Mouse (Mus musculus) stomach, embryonic 14.5 days (tissue): ENCODE data around the gene Setd1a. TPM values are rescaled to one million over a fixed set of nuclear protein-coding genes. Genes with fewer than 3 reads are reported as not detected.

Source experiments
- ATAC-seq: fragments of 200-750 bp; cut with Nextera tagmentation; 2 replicates; pipeline ENCODE4 v1.8.0; 2017; ENCODE audit warnings: low read depth, moderate TSS enrichment; ENCODE audit not compliant: insufficient number of reproducible peaks, insufficient read depth, low FRiP score
- H3K27ac ChIP-seq: fragments of 300-500 bp; sonication (generic); 2 replicates; pipeline ENCODE4 v1.5.1; 2014; ENCODE audit warnings: mild to moderate bottlenecking, low read length, moderate library complexity, mixed read lengths
- H3K27me3 ChIP-seq: fragments of 300-500 bp; sonication (generic); 2 replicates; pipeline ENCODE4 v1.6.1; 2014; ENCODE audit warnings: low read length, control low read depth, mixed read lengths; ENCODE audit not compliant: control insufficient read depth, insufficient read depth
- H3K36me3 ChIP-seq: fragments of 300-500 bp; sonication (generic); 2 replicates; pipeline ENCODE4 v1.6.1; 2014; ENCODE audit warnings: mild to moderate bottlenecking, control low read depth, low read length, moderate library complexity, mixed read lengths; ENCODE audit not compliant: control insufficient read depth, insufficient read depth
- H3K4me1 ChIP-seq: fragments of 300-500 bp; sonication (generic); 2 replicates; pipeline ENCODE4 v1.6.1; 2014; ENCODE audit warnings: low read length, control low read depth, mixed read lengths; ENCODE audit not compliant: control insufficient read depth, insufficient read depth
- H3K4me2 ChIP-seq: fragments of 300-500 bp; sonication (generic); replicated peaks from 2 replicates; pipeline ENCODE4 v1.6.1; 2014; ENCODE audit warnings: low read depth, low read length, control low read depth
- H3K4me3 ChIP-seq: fragments of 300-500 bp; sonication (generic); 2 replicates; pipeline ENCODE4 v1.5.1; 2014; ENCODE audit warnings: low read depth, low read length, control low read depth
- H3K9ac ChIP-seq: fragments of 300-500 bp; sonication (generic); replicated peaks from 2 replicates; pipeline ENCODE4 v1.6.1; 2014; ENCODE audit warnings: low read depth, mild to moderate bottlenecking, control low read depth, low read length, moderate library complexity, mixed read lengths
- H3K9me3 ChIP-seq: fragments of 300-500 bp; sonication (generic); 2 replicates; pipeline ENCODE4 v1.6.1; 2016; ENCODE audit warnings: low read depth, low read length, control low read depth; ENCODE audit not compliant: control insufficient read depth
- WGBS: fragments of 180-500 bp; shearing (Covaris S2); extraction: QIAGEN DNeasy Blood & Tissue Kit; methylation state at CpG from one replicate; pipeline ENCODE4 v1.1.7; 2014; 5-methylcytosine and 5-hydroxymethylcytosine counted together
- polyA plus RNA-seq: library from polyadenylated mRNA; unstranded; fragments of >200 nt; fragmentation: Nextera tagmentation; extraction: Ambion mirVana; gene quantifications from 2 replicates; pipeline ENCODE4 v1.2.1, GENCODE M21; 2014

Gene Setd1a
- polyA plus RNA-seq, 1 experiment from 2014 or later, result 31.2 TPM

GRCm38 (mm10) chr7:127810650-127811049 lies 34.2 kb downstream of the Setd1a start:
- Histone ChIP-seq H3K9me3 (no peaks in the 10 kb centered on the region), H3K36me3 (no peaks in the 10 kb centered on the region; the same call in none of the 2 replicates), H3K4me3 (no peak overlapping the region), H3K27ac (no peak overlapping the region), H3K4me1 (no peaks in the 10 kb centered on the region), H3K4me2 (no peak overlapping the region), H3K9ac (no peak overlapping the region), H3K27me3 (no peaks in the 10 kb centered on the region)
- ATAC-seq, result no peak
- WGBS, result 75% methylated on average over 10 of the region's 10 CpGs

DNA sequence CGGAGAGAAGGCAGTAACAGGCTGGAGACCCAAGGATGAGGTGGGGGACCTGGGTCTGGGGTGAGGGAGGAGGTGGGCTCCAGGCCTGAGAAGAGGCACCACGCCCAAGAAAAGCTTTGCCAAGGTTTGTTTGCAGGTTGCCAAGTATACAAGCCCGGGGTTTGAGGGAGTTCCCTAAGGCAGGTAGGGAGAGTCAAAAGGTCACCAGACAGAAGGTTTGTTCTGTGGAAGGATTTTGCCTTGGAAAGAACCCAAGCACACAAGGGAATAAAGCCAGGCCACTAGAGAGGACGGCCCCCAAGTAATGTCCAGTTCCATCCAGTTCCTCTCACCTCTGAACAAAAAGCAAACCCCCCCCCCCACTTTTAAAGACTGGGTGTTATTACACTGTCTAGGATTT lies 34.8 kb downstream of the Setd1a start:
- Histone ChIP-seq H3K9ac (no peak overlapping the region), H3K4me2 (no peak overlapping the region), H3K4me3 (no peak overlapping the region), H3K36me3 (no peaks in the 10 kb centered on the region; the same call in none of the 2 replicates), H3K4me1 (no peaks in the 10 kb centered on the region), H3K9me3 (no peaks in the 10 kb centered on the region), H3K27me3 (no peaks in the 10 kb centered on the region), H3K27ac (no peak overlapping the region)
- WGBS, result 79% methylated on average over 4 of the region's 4 CpGs
- no peak for ATAC-seq

GRCm38 (mm10) chr7:127812292-127812691 lies 35.8 kb downstream of the Setd1a start:
- Histone ChIP-seq H3K9me3 (no peaks in the 10 kb centered on the region), H3K36me3 (no peaks in the 10 kb centered on the region; the same call in none of the 2 replicates), H3K4me1 (no peaks in the 10 kb centered on the region), H3K27ac (no peak overlapping the region), H3K9ac (no peak overlapping the region), H3K27me3 (no peaks in the 10 kb centered on the region), H3K4me3 (no peak overlapping the region), H3K4me2 (no peak overlapping the region)
- 84% methylated on average over 3 of the region's 3 CpGs for WGBS
- no peak for ATAC-seq

DNA sequence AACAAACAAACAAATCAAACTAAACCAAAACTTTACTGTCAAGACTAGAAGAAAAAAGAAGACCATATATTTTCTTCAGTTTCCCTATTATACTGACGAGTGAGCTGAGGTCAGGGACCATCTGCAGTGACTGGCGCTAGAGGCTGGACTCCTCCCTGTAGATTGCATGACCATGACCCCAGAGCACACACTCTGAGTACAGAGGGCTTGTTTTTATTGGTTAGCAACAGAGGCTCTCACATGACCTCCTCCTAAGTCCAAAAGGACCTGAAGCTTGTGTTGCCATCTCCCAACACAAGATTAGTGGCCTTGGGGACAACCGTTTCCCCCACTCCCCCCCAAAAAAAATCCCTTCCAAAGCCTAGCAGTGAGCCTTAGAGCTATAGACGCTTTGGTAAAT lies 37.4 kb downstream of the Setd1a start:
- Histone ChIP-seq H3K27ac (no peak overlapping the region), H3K27me3 (no peaks in the 10 kb centered on the region), H3K9me3 (no peaks in the 10 kb centered on the region), H3K36me3 (no peaks in the 10 kb centered on the region; the same call in 1 of the 2 replicates), H3K4me3 (no peak overlapping the region), H3K4me2 (no peak overlapping the region), H3K9ac (no peak overlapping the region), H3K4me1 (no peaks in the 10 kb centered on the region)
- 70% methylated on average over 4 of the region's 4 CpGs for WGBS
- ATAC-seq, result no peak

DNA sequence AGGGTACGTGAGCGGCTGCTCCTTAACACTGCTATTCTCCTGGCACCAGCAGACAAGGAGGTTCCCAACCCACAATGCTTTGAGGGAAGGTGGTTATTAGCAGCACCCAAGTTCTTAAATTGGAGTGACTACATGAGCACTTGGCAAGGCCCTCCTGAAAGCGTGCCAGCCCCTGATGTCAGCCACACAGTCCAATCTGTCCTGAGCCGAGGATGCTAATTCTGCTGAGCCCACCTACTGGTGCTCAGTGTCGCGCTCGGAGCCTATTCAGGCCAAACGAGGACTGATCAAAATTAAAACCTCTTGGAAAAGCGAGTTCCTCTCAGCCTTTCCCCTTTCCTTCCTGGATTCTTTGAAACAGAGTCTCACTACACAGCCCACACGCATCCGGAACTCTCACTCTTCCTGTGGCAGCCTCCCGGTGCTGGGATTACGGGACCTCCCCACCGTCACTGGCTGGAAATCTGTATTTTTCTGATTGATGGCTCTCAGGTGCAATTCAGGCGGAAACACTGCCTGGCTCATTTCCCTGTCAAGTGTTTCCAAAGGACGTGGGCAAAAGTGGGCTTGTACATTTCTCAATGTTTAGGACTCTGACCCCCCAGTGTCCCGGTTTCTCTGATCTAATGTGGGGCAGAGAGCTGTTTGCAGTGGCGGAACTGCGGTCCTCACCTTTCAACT lies 37.9 kb downstream of the Setd1a start:
- no peak overlapping the region for H3K4me3 ChIP-seq
- H3K9ac ChIP-seq, result no peak overlapping the region
- 75% methylated on average over 19 of the region's 19 CpGs for WGBS
- no peaks in the 10 kb centered on the region for H3K4me1 ChIP-seq
- ATAC-seq, result no peak
- no peaks in the 10 kb centered on the region; the same call in 1 of the 2 replicates for H3K36me3 ChIP-seq
- no peak overlapping the region for H3K27ac ChIP-seq
- no peaks in the 10 kb centered on the region for H3K27me3 ChIP-seq
- H3K4me2 ChIP-seq, result no peak overlapping the region
- no peaks in the 10 kb centered on the region for H3K9me3 ChIP-seq

- no peaks in the 10 kb centered on the region for H3K27me3 ChIP-seq
- H3K4me3 ChIP-seq, result no peak overlapping the region
- H3K27ac ChIP-seq, result no peak overlapping the region
- H3K36me3 ChIP-seq, result no peaks in the 10 kb centered on the region; the same call in 1 of the 2 replicates
- no peak for ATAC-seq
- H3K4me2 ChIP-seq, result no peak overlapping the region
- 86% methylated on average over 15 of the region's 15 CpGs for WGBS
- no peaks in the 10 kb centered on the region for H3K9me3 ChIP-seq
- no peaks in the 10 kb centered on the region for H3K4me1 ChIP-seq
- H3K9ac ChIP-seq, result no peak overlapping the region
Measured at GRCm38 (mm10) chr7:127815116-127815665, 38.7 kb downstream of the Setd1a start.

DNA sequence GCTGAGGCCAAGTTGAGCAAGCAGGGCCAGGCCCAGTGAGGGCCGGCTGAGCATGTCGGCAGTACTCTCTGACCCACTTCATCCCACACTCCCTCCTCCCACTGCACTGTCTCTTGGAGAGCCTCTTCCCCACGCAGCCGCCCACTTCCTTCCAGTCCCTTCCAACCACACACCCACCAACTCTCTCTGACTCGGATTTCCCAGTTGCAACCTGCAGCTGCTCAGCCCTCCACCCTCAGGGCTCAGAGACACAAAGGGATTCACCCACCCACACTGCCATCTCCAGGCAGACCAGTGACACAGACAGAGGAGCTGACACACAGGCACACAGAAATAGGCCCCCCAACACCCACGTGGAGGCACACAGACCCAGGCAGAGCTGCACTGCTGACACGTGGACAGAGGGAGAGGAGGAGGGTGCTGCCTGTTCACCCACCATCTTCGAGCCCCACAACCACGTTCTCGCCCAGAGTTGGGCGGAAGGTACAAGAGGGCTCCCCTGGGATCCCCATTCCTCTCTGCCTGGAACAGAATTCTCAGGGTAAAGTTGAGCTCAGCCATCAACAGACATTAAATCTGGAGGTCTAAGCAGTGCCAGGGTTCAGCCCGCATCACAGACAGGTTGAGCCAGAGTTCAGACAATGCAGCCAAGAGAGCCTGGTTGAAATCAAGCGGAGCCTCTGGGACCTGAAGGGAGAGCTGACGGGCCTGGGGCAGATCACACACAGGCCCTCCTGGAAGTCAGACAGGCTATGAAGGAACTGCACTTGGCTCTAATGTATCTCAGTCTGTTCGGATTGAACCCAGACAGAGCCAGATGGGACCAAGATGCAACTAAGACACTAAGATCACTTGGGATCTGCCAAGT lies 39.7 kb downstream of the Setd1a start:
- no peaks in the 10 kb centered on the region for H3K27me3 ChIP-seq
- H3K4me2 ChIP-seq, result no peak overlapping the region
- no peak overlapping the region for H3K4me3 ChIP-seq
- H3K9me3 ChIP-seq, result no peaks in the 10 kb centered on the region
- ATAC-seq, result no peak
- H3K4me1 ChIP-seq, result no peaks in the 10 kb centered on the region
- H3K9ac ChIP-seq, result no peak overlapping the region
- H3K36me3 ChIP-seq, result no peaks in the 10 kb centered on the region
- no peak overlapping the region for H3K27ac ChIP-seq
- 64% methylated on average over 15 of the region's 15 CpGs for WGBS

GRCm38 (mm10) chr7:127817053-127817452 lies 40.6 kb downstream of the Setd1a start:
- Histone ChIP-seq H3K4me3 (no peak overlapping the region), H3K9ac (no peak overlapping the region), H3K9me3 (no peaks in the 10 kb centered on the region), H3K27me3 (no peaks in the 10 kb centered on the region), H3K27ac (no peak overlapping the region), H3K4me2 (no peak overlapping the region), H3K36me3 (no peaks in the 10 kb centered on the region), H3K4me1 (no peaks in the 10 kb centered on the region)
- no peak for ATAC-seq
- WGBS, result 70% methylated on average over 7 of the region's 7 CpGs
